Mouse (Mus musculus) liver, embryonic 16.5 days (tissue): Measurements from ENCODE around the gene Hmcn1. TPM values are rescaled to one million over a fixed set of nuclear protein-coding genes. Genes with fewer than 3 reads are reported as not detected.

Experiments
- ATAC-seq: fragments of 200-750 bp; cut with Nextera tagmentation; 2 replicates; pipeline ENCODE4 v1.8.0; 2017; ENCODE audit warnings: low read depth, mild to moderate bottlenecking, moderate number of reproducible peaks, moderate library complexity
- H3K27ac ChIP-seq: fragments of 300-500 bp; sonication (generic); 2 replicates; pipeline ENCODE4 v1.5.1; 2014; ENCODE audit warnings: mild to moderate bottlenecking, low read length
- H3K27me3 ChIP-seq: fragments of 300-500 bp; sonication (generic); 2 replicates; pipeline ENCODE4 v1.6.1; 2014; ENCODE audit warnings: low read depth, low read length, mixed read lengths; ENCODE audit not compliant: control insufficient read depth, insufficient read depth
- H3K36me3 ChIP-seq: fragments of 300-500 bp; sonication (generic); 2 replicates; pipeline ENCODE4 v1.6.1; 2014; ENCODE audit warnings: mild to moderate bottlenecking; ENCODE audit not compliant: control insufficient read depth, insufficient read depth
- H3K4me1 ChIP-seq: fragments of 300-500 bp; sonication (generic); 2 replicates; pipeline ENCODE4 v1.6.1; 2014; ENCODE audit warnings: low read depth, low read length, mixed read lengths; ENCODE audit not compliant: control insufficient read depth
- H3K4me2 ChIP-seq: fragments of 300-500 bp; sonication (generic); 2 replicates; pipeline ENCODE4 v1.6.1; 2014; ENCODE audit warnings: low read depth, low read length, mixed read lengths
- H3K4me3 ChIP-seq: fragments of 300-500 bp; sonication (generic); 2 replicates; pipeline ENCODE4 v1.5.1; 2014; ENCODE audit warnings: low read depth, mild to moderate bottlenecking, low read length
- H3K9ac ChIP-seq: fragments of 300-500 bp; sonication (generic); 2 replicates; pipeline ENCODE4 v1.6.1; 2014; ENCODE audit warnings: low read depth, low read length
- H3K9me3 ChIP-seq: fragments of 300-500 bp; sonication (generic); replicated peaks from 2 replicates; pipeline ENCODE4 v1.6.1; 2016; ENCODE audit warnings: low read length; ENCODE audit not compliant: control insufficient read depth
- WGBS: fragments of 180-500 bp; shearing (Covaris S2); extraction: QIAGEN DNeasy Blood & Tissue Kit; methylation state at CpG from one replicate; pipeline ENCODE4 v1.1.7; 2014; ENCODE audit not compliant: insufficient replicate concordance; 5-methylcytosine and 5-hydroxymethylcytosine counted together
- polyA plus RNA-seq: library from polyadenylated mRNA; unstranded; fragments of >200 nt; fragmentation: Nextera tagmentation; extraction: Ambion mirVana; gene quantifications from 2 replicates; pipeline ENCODE4 v1.2.1, GENCODE M21; 2015

Gene Hmcn1
- polyA plus RNA-seq, 1 experiment from 2014 or later: 2.0 TPM

- Histone ChIP-seq H3K27me3 (no peaks in the 10 kb centered on the region), H3K4me2 (no peak overlapping the region), H3K36me3 (no peaks in the 10 kb centered on the region), H3K9ac (no peak overlapping the region), H3K27ac (no peak overlapping the region), H3K9me3 (no peaks in the 10 kb centered on the region), H3K4me1 (no peaks in the 10 kb centered on the region), H3K4me3 (no peak overlapping the region)
- ATAC-seq: no peak
- WGBS: 48% methylated on average over 3 of the region's 3 CpGs
Observed at GRCm38 (mm10) chr1:150546463-150546862, 446.8 kb downstream of the Hmcn1 start.

- H3K4me2 ChIP-seq: no peak overlapping the region
- H3K4me1 ChIP-seq: no peaks in the 10 kb centered on the region
- H3K9me3 ChIP-seq: no peaks in the 10 kb centered on the region
- ATAC-seq: no peak
- no peak overlapping the region for H3K9ac ChIP-seq
- no peak overlapping the region for H3K27ac ChIP-seq
- no peaks in the 10 kb centered on the region for H3K27me3 ChIP-seq
- WGBS: 8% methylated on average over 5 of the region's 5 CpGs
- H3K4me3 ChIP-seq: no peak overlapping the region
- H3K36me3 ChIP-seq: no peaks in the 10 kb centered on the region
Observed at GRCm38 (mm10) chr1:150540267-150540666, 453.0 kb downstream of the Hmcn1 start.

- Histone ChIP-seq H3K27ac (no peak overlapping the region), H3K4me2 (no peak overlapping the region), H3K9me3 (no peaks in the 10 kb centered on the region), H3K4me3 (no peak overlapping the region), H3K36me3 (no peaks in the 10 kb centered on the region), H3K4me1 (no peaks in the 10 kb centered on the region), H3K9ac (no peak overlapping the region), H3K27me3 (no peaks in the 10 kb centered on the region)
- ATAC-seq: no peak
- WGBS: 69% methylated on average over 6 of the region's 6 CpGs
Observed at GRCm38 (mm10) chr1:150537410-150538128, 455.7 kb downstream of the Hmcn1 start.

- H3K27me3 ChIP-seq: no peaks in the 10 kb centered on the region
- no peak overlapping the region for H3K9ac ChIP-seq
- no peaks in the 10 kb centered on the region for H3K36me3 ChIP-seq
- H3K27ac ChIP-seq: no peak overlapping the region
- 55% methylated on average over 16 of the region's 16 CpGs for WGBS
- no peaks in the 10 kb centered on the region for H3K9me3 ChIP-seq
- no peaks in the 10 kb centered on the region for H3K4me1 ChIP-seq
- H3K4me2 ChIP-seq: no peak overlapping the region
- H3K4me3 ChIP-seq: no peak overlapping the region
- ATAC-seq: no peak
Observed at GRCm38 (mm10) chr1:150535770-150536534, 457.3 kb downstream of the Hmcn1 start.

GRCm38 (mm10) chr1:150534587-150534986, 458.6 kb downstream of the Hmcn1 start:
- no peaks in the 10 kb centered on the region for H3K27me3 ChIP-seq
- H3K4me3 ChIP-seq: no peak overlapping the region
- H3K36me3 ChIP-seq: no peaks in the 10 kb centered on the region
- WGBS: 71% methylated on average over 8 of the region's 8 CpGs
- no peak for ATAC-seq
- no peak overlapping the region for H3K9ac ChIP-seq
- no peak overlapping the region for H3K27ac ChIP-seq
- no peak overlapping the region for H3K4me2 ChIP-seq
- no peaks in the 10 kb centered on the region for H3K4me1 ChIP-seq
- no peaks in the 10 kb centered on the region for H3K9me3 ChIP-seq

- ATAC-seq: no peak
- no peaks in the 10 kb centered on the region for H3K36me3 ChIP-seq
Observed at GRCm38 (mm10) chr1:150513041-150513440, 480.2 kb downstream of the Hmcn1 start.

More at GRCm38 (mm10) chr1:150513041-150513440, 480.2 kb downstream of the Hmcn1 start:
- 60% methylated on average over 2 of the region's 2 CpGs for WGBS
- no peaks in the 10 kb centered on the region for H3K4me1 ChIP-seq
- H3K9me3 ChIP-seq: no peaks in the 10 kb centered on the region
- H3K4me3 ChIP-seq: no peak overlapping the region
- no peak overlapping the region for H3K27ac ChIP-seq
- no peak overlapping the region for H3K9ac ChIP-seq
- H3K4me2 ChIP-seq: no peak overlapping the region
- no peaks in the 10 kb centered on the region for H3K27me3 ChIP-seq

Other genes with a start within 250 kb of the Hmcn1 start
- 1.4 and 1.8 TPM in 2 replicates for gene Gm47985, start 189.1 kb upstream of the Hmcn1 start, polyA plus RNA-seq
- 1.2 and 1.3 TPM in 2 replicates for gene Gm8947, start 198.9 kb upstream of the Hmcn1 start, polyA plus RNA-seq
- 0.64 and 0.98 TPM in 2 replicates for gene Gm47995, start 205.0 kb upstream of the Hmcn1 start, polyA plus RNA-seq
- gene 3110040M04Rik, start 210.7 kb upstream of the Hmcn1 start, polyA plus RNA-seq: 0.84 and 1.4 TPM in 2 replicates
- 0.12 and 0.20 TPM in 2 replicates for gene Gm47996, start 216.7 kb upstream of the Hmcn1 start, polyA plus RNA-seq